Mouse (Mus musculus) hematopoietic multipotent progenitor cell, adult 10-12 weeks (in vitro differentiated cells): ENCODE measurements around the gene Atm. TPM values are rescaled to one million over a fixed set of nuclear protein-coding genes. Genes with fewer than 3 reads are reported as not detected.

Experiments
- polyA plus RNA-seq: library from polyadenylated mRNA; stranded (reverse); fragments of >175 nt; gene quantifications from 2 replicates; pipeline ENCODE4 v1.2.3, GENCODE M21; 2012; ENCODE audit warnings: low replicate concordance

Atm gene
- polyA plus RNA-seq, result 0.68 and 2.6 TPM in 2 replicates

DNA sequence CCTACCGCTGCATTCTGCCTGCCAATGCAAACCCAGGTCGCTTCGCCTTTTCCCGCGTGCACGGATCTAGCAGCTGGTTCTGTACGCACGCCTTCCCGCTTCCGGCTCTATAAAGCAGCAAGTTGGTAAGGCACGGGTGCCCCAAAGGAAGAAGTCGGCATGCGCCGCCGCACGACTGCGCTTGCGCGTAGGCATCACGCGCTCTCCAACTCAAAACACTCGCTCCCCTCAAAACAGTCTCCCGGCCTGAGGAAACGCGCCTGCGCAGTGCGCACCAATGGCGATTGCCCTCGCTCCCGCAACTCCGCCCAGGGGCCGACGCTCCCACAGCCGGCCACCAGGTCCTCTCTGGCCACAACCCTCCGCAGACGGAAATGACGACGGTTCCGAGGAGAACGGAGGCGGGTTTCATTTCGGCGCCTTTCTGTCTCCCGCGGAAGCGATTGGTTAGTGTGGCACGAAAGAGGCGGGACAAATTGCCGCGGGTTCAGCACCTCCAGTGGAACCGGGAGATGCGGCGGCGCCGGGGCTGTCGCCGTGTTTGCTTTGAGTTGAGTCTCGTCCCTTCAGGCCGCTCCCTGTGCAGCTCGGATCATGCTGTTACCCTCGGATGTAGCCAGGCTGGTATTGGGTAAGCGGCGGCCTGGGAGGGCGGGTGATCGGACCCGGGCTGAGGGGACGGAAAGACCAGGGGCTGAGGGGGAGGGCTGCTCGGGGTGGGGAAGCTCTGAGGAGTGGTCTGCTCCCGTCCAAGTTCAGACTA is at the start of gene Atm, which contains the start of gene Npat:
TSS of gene Atm (minus strand) at position 183 of the 763 bp plus-strand sequence.
TSS of gene Npat (plus strand) at position 490 of the 763 bp plus-strand sequence.

GRCm38 (mm10) chr9:53402291-53402711 is 134.2 kb downstream of the Atm start, which contains the start of gene 4930550C14Rik:
4930550C14Rik (plus strand) TSS chr9:53402325.

Other genes starting within 250 kb of the Atm start
- not detected in 2 replicates for gene Exph5, start 235.1 kb downstream of the Atm start, polyA plus RNA-seq
- 0.73 and 0.83 TPM in 2 replicates for gene Kdelc2, start 152.7 kb downstream of the Atm start, polyA plus RNA-seq
- gene 4930550C14Rik, start 134.4 kb downstream of the Atm start, polyA plus RNA-seq, result 0.15 TPM in 1 of 2 replicates, not detected in the other
- gene Npat, start 307 bp upstream of the Atm start, polyA plus RNA-seq, result 0.96 and 1.1 TPM in 2 replicates
- 1.4 and 71.7 TPM in 2 replicates for gene Acat1, start 73.6 kb upstream of the Atm start, polyA plus RNA-seq
- 4.9 and 9.8 TPM in 2 replicates for gene Cul5, start 133.3 kb upstream of the Atm start, polyA plus RNA-seq
- 2.6 and 3.7 TPM in 2 replicates for gene Rab39, start 169.5 kb upstream of the Atm start, polyA plus RNA-seq
- gene Slc35f2, start 234.8 kb upstream of the Atm start, polyA plus RNA-seq, result 0.55 and 1.5 TPM in 2 replicates